Mouse (Mus musculus) heart, embryonic 12.5 days (tissue): ENCODE measurements around the gene Zswim1. TPM values are rescaled to one million over a fixed set of nuclear protein-coding genes. Genes with fewer than 3 reads are reported as not detected.
A peak's percentile ranks its signal among the peaks of the same experiment; 100 is the strongest.

Source experiments
- ATAC-seq: fragments of 200-750 bp; cut with Nextera tagmentation; 2 replicates; pipeline ENCODE4 v1.8.0; 2017; ENCODE audit warnings: moderate TSS enrichment, moderate library complexity; ENCODE audit not compliant: insufficient number of reproducible peaks, low FRiP score
- H3K27ac ChIP-seq: fragments of 300-500 bp; sonication (generic); 2 replicates; pipeline ENCODE4 v1.5.1; 2016; ENCODE audit warnings: mild to moderate bottlenecking, moderate library complexity; ENCODE audit not compliant: poor library complexity, severe bottlenecking
- H3K27me3 ChIP-seq: fragments of 300-500 bp; sonication (generic); replicated peaks from 2 replicates; pipeline ENCODE4 v1.6.1; 2016; ENCODE audit warnings: mild to moderate bottlenecking, moderate library complexity
- H3K36me3 ChIP-seq: fragments of 300-500 bp; sonication (generic); 2 replicates; pipeline ENCODE4 v1.6.1; 2016; ENCODE audit warnings: mild to moderate bottlenecking, moderate library complexity
- H3K4me1 ChIP-seq: fragments of 300-500 bp; sonication (generic); replicated peaks from 2 replicates; pipeline ENCODE4 v1.6.1; 2016; ENCODE audit warnings: mild to moderate bottlenecking
- H3K4me2 ChIP-seq: fragments of 300-500 bp; sonication (generic); 2 replicates; pipeline ENCODE4 v1.6.1; 2016; ENCODE audit warnings: mild to moderate bottlenecking, moderate library complexity
- H3K4me3 ChIP-seq: fragments of 300-500 bp; sonication (generic); 2 replicates; pipeline ENCODE4 v1.5.1; 2016; ENCODE audit warnings: mild to moderate bottlenecking
- H3K9ac ChIP-seq: fragments of 300-500 bp; sonication (generic); 2 replicates; pipeline ENCODE4 v1.6.1; 2016; ENCODE audit warnings: mild to moderate bottlenecking, moderate library complexity
- H3K9me3 ChIP-seq: fragments of 300-500 bp; sonication (generic); replicated peaks from 2 replicates; pipeline ENCODE4 v1.6.1; 2016; ENCODE audit warnings: mild to moderate bottlenecking, moderate library complexity
- WGBS: fragments of 180-500 bp; shearing (Covaris S2); methylation state at CpG from one replicate; pipeline ENCODE4 v1.1.7; 2016; 5-methylcytosine and 5-hydroxymethylcytosine counted together
- polyA plus RNA-seq: library from polyadenylated mRNA; unstranded; fragments of >200 nt; fragmentation: Nextera tagmentation; extraction: Ambion mirVana; gene quantifications from 2 replicates; pipeline ENCODE4 v1.2.1, GENCODE M21; 2016

The Zswim1 gene
- polyA plus RNA-seq, 1 experiment from 2014 or later: 9.8 TPM

DNA sequence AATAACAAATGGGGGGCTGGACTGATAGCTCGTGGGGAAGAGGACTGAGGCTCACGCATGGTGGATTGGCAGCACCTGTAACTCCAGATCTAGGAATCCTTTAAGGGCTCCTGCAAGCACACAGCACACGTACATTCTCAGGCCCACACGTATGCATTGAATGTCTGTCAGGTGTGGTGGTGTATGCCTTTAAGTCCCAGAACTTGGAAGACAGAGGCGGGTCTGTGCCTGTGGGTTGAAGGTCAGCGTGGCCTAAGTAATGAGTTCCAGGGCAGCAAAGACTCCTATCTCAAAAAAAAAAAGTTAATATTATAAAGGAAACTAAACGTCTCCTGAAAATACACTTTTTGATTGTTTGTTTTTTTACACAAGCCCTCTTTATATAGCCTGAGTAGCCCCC, 15.9 kb upstream of the Zswim1 start:
- H3K4me3 ChIP-seq: no peak overlapping the region
- H3K27me3 ChIP-seq: no peaks in the 10 kb centered on the region
- H3K4me1 ChIP-seq: peaks cover 21% of the 10 kb centered on the region
- no peak for ATAC-seq
- H3K9ac ChIP-seq: no peak overlapping the region
- H3K4me2 ChIP-seq: 0 out of 2 replicates have a peak overlapping the region, but pooled peaks have one; percentile 1
- no peaks in the 10 kb centered on the region for H3K9me3 ChIP-seq
- H3K36me3 ChIP-seq: peaks cover 23% of the 10 kb centered on the region
- H3K27ac ChIP-seq: no peak overlapping the region
- 72% methylated on average over 7 of the region's 7 CpGs for WGBS

GRCm38 (mm10) chr2:164813557-164813956, 8.9 kb upstream of the Zswim1 start:
- WGBS: 60% methylated on average over 2 of the region's 2 CpGs
- no peak overlapping the region for H3K4me2 ChIP-seq
- no peak overlapping the region for H3K9ac ChIP-seq
- H3K4me1 ChIP-seq: peaks cover 20% of the 10 kb centered on the region
- H3K9me3 ChIP-seq: no peaks in the 10 kb centered on the region
- no peak overlapping the region for H3K4me3 ChIP-seq
- H3K36me3 ChIP-seq: peaks cover 18% of the 10 kb centered on the region
- ATAC-seq: no peak
- H3K27ac ChIP-seq: no peak overlapping the region
- H3K27me3 ChIP-seq: no peaks in the 10 kb centered on the region

GRCm38 (mm10) chr2:164815348-164815747, 7.1 kb upstream of the Zswim1 start:
- H3K27ac ChIP-seq: no peak overlapping the region

GRCm38 (mm10) chr2:164815821-164816220, 6.7 kb upstream of the Zswim1 start:
- Histone ChIP-seq H3K9me3 (no peaks in the 10 kb centered on the region), H3K4me1 (peaks cover 20% of the 10 kb centered on the region), H3K27me3 (no peaks in the 10 kb centered on the region), H3K4me3 (no peak overlapping the region), H3K4me2 (no peak overlapping the region), H3K9ac (no peak overlapping the region), H3K27ac (no peak overlapping the region), H3K36me3 (peaks cover 18% of the 10 kb centered on the region)
- WGBS: 75% methylated on average over 8 of the region's 8 CpGs
- no peak for ATAC-seq

More at GRCm38 (mm10) chr2:164815348-164815747, 7.1 kb upstream of the Zswim1 start:
- 77% methylated on average over 5 of the region's 5 CpGs for WGBS
- Histone ChIP-seq H3K4me3 (no peak overlapping the region), H3K9me3 (no peaks in the 10 kb centered on the region), H3K36me3 (peaks cover 14% of the 10 kb centered on the region), H3K9ac (no peak overlapping the region), H3K27me3 (no peaks in the 10 kb centered on the region), H3K4me1 (peaks cover 20% of the 10 kb centered on the region), H3K4me2 (no peak overlapping the region)
- ATAC-seq: no peak

DNA sequence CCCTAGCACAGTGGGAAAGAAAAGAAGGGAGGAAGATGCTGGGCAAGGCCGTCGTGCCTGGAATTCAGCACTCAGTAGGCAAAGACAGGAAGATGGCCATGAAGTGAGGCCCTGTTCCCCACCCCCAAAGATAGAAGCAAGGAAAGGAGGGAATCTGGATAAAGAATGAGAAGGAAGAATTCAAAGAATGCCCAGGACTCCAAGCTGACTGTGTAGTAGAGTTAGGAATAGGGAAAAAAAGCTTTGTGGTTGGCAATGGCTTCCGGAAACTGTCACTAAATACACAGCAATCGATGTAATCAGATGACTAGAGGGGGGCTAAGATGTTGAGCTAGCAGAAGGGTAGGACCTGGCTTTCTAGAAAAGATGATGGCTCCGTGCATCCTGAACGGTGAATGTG, 5.3 kb upstream of the Zswim1 start:
- no peak overlapping the region for H3K9ac ChIP-seq
- no peak overlapping the region for H3K4me3 ChIP-seq
- H3K27me3 ChIP-seq: no peaks in the 10 kb centered on the region
- ATAC-seq: no peak
- H3K9me3 ChIP-seq: no peaks in the 10 kb centered on the region
- peaks cover 29% of the 10 kb centered on the region for H3K36me3 ChIP-seq
- 51% methylated on average over 6 of the region's 6 CpGs for WGBS
- H3K27ac ChIP-seq: peak overlapping the region; percentile 22
- no peak overlapping the region for H3K4me2 ChIP-seq
- H3K4me1 ChIP-seq: peaks cover 20% of the 10 kb centered on the region

DNA sequence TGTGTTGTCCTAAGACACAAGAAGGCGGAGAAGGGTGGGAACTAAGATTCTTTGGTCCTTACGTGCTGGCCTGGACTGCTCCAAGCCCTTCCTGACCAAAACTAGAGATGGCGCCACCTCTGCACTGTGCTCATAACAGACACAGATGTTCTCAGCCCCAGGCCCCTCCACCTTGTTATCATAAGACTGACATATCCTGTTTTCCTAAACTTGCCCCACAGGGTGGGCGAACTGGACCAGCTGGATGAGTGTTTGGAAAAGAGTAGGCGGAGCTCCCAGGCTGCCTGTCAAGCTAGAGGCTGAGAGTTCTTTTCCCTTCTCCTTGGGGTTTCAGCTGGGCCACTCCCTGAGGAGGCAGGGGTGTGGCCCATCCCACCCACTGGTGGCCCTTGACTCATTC, 4.8 kb upstream of the Zswim1 start:
- peaks cover 27% of the 10 kb centered on the region for H3K36me3 ChIP-seq
- ATAC-seq: 0 out of 2 replicates have a peak, but pooled peaks have one; percentile 31
- 60% methylated on average over 5 of the region's 5 CpGs for WGBS
- no peaks in the 10 kb centered on the region for H3K27me3 ChIP-seq
- peaks cover 20% of the 10 kb centered on the region for H3K4me1 ChIP-seq
- H3K27ac ChIP-seq: peak overlapping the region; percentile 22; the same call in 1 of the 2 replicates
- H3K9me3 ChIP-seq: no peaks in the 10 kb centered on the region
- H3K9ac ChIP-seq: no peak overlapping the region
- H3K4me2 ChIP-seq: no peak overlapping the region
- H3K4me3 ChIP-seq: no peak overlapping the region

GRCm38 (mm10) chr2:164821060-164821459, 1.4 kb upstream of the Zswim1 start:
- Histone ChIP-seq H3K4me1 (peaks cover 20% of the 10 kb centered on the region), H3K9me3 (no peaks in the 10 kb centered on the region), H3K27me3 (no peaks in the 10 kb centered on the region), H3K36me3 (peaks cover 35% of the 10 kb centered on the region), H3K9ac (no peak overlapping the region), H3K4me2 (no peak overlapping the region), H3K4me3 (no peak overlapping the region), H3K27ac (no peak overlapping the region)
- no peak for ATAC-seq
- 84% methylated on average over 6 of the region's 6 CpGs for WGBS

DNA sequence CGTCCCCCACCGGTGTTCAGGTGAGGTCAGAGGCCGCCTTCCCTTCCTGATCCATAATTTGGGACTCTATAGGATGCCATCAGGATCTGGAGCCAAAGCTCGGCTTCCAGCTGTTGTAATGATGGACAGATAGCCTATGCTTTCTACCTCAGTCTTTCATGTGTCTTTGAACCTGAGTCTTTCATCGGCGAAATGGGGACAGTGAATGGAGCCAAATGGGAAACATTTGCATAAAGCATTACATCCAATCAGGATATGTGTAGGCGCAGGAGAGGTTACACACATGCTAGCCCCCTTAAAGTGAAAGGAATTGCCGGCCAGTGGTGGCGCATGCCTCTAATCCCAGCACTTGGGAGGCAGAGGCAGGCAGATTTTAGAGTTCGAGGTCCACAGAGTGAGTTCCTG, 697 bp downstream of the Zswim1 start:
- peak; percentile 74 for ATAC-seq
- 2% methylated on average over 10 of the region's 10 CpGs for WGBS
- H3K36me3 ChIP-seq: peaks cover 56% of the 10 kb centered on the region
- H3K9ac ChIP-seq: peak overlapping the region; percentile 83
- peak overlapping the region; percentile 73 for H3K4me2 ChIP-seq
- H3K4me1 ChIP-seq: peaks cover 6% of the 10 kb centered on the region
- no peaks in the 10 kb centered on the region for H3K27me3 ChIP-seq
- peak overlapping the region; percentile 79 for H3K4me3 ChIP-seq
- H3K9me3 ChIP-seq: no peaks in the 10 kb centered on the region
- peak overlapping the region; percentile 67 for H3K27ac ChIP-seq

DNA sequence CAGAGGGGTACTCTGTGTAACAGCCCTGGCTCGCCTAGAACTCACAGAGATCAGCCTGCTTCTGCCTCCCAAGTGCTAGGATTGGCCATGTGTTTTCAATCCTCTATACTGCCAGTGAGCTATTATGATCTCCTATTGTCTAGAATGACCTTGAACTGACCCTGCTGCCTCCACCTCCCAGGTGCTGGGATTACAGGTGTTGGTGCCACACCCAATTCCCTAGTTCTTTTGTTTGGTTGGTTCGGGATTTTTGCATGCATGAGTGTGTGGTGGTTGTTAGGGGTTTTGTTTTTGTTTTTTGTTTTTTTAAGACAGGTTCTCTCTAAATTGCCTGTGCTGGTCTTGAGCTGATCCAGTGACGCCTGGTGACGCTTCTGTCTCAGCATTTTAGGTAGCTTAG, 1.5 kb downstream of the Zswim1 start:
- no peak for ATAC-seq
- Histone ChIP-seq H3K27ac (no peak overlapping the region), H3K4me2 (peak overlapping the region; percentile 5; the same call in 1 of the 2 replicates), H3K9ac (no peak overlapping the region), H3K36me3 (peaks cover 64% of the 10 kb centered on the region), H3K9me3 (no peaks in the 10 kb centered on the region), H3K4me1 (peaks cover 6% of the 10 kb centered on the region), H3K4me3 (no peak overlapping the region), H3K27me3 (no peaks in the 10 kb centered on the region)
- WGBS: 90% methylated on average over 4 of the region's 4 CpGs

DNA sequence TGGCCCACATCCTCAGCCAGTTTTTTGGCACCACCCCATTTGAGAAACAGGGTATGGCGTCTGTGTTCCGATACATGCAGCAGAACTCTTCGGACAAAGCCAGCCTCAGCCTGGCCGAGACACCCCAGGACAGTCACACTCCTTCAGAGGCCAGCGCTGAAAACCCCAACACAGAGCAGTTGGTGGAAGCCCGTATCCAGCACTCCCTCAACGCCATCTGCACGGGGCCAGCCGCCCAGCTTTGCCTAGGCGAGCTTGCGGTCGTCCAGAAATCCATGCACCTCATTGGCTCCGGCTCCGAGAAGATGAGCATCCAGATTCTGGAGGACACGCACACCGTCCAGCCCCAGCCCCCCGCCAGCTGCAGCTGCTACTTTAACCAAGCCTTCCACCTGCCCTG, 3.0 kb downstream of the Zswim1 start:
- no peak overlapping the region for H3K4me3 ChIP-seq
- no peaks in the 10 kb centered on the region for H3K27me3 ChIP-seq
- ATAC-seq: no peak
- H3K36me3 ChIP-seq: peaks cover 63% of the 10 kb centered on the region
- WGBS: 88% methylated on average over 17 of the region's 17 CpGs
- no peak overlapping the region for H3K4me2 ChIP-seq
- H3K4me1 ChIP-seq: peaks cover 8% of the 10 kb centered on the region
- no peak overlapping the region for H3K27ac ChIP-seq
- H3K9ac ChIP-seq: no peak overlapping the region
- no peaks in the 10 kb centered on the region for H3K9me3 ChIP-seq

DNA sequence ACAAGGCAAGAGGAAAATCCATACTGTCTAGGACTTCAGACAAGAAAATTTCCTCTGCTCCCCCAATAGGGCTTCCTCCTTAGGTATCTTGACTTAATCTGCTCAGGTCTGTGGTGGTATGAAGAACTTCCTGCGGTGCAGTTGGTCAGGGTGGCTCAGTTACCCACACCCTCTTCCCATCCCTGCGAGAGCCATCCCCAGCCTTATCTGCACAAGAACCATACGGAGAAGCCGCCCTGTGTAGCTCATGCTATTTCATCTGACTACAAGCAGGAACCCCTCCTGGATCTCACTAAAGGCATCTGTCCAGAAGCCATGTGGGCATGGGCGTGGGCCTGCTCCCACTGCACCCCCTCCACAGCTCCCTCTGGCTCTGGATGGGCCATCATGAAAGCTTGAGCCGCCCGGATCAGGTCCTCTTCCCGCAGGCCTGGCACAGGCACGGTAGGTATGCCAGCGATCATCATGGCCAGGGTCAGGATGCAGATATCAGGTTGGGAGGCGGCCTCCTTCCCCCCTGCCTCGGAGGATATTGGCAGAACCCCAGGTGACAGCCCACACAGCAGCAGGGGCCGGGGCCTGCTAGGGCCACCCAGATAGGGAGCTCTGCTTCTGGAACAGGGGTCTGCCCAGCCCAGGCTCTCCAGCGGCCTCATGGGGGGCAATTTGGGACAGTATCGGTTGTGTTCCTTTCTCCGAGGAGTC, 4.8 kb downstream of the Zswim1 start:
- H3K36me3 ChIP-seq: peaks cover 49% of the 10 kb centered on the region
- H3K9ac ChIP-seq: no peak overlapping the region
- H3K4me3 ChIP-seq: no peak overlapping the region
- no peak overlapping the region for H3K27ac ChIP-seq
- no peak for ATAC-seq
- peaks cover 19% of the 10 kb centered on the region for H3K4me1 ChIP-seq
- WGBS: 85% methylated on average over 16 of the region's 16 CpGs
- no peaks in the 10 kb centered on the region for H3K9me3 ChIP-seq
- no peak overlapping the region for H3K4me2 ChIP-seq
- no peaks in the 10 kb centered on the region for H3K27me3 ChIP-seq

DNA sequence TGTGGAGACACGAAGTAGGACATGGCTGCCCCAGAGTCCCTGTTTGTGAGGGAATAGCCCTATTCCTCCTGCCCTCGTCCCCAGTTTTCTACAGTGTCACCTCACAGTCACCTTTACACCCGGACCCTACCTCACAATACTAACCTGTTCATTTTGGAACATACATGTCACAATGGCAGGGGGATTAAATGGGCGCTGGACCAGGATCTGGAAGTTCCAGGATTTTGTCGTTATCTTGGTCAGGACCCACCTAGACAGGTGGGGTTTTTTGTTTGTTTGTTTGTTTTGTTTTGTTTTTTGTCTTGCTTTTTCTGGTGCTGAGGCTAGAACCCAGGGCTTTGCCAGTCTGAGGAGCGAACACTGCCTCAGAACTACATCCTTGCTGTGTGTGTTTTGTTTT, 6.0 kb downstream of the Zswim1 start, which contains the start of gene Spata25:
Gene Spata25, minus strand, starts transcription at position 101 of the 400 bp plus-strand sequence.
- H3K9ac ChIP-seq: no peak within 1 kb of the TSS
- WGBS: 82% methylated on average over 6 of the region's 6 CpGs
- H3K27me3 ChIP-seq: no peaks in the 10 kb centered on the region
- H3K4me2 ChIP-seq: no peak within 1 kb of the TSS
- peaks cover 49% of the 10 kb centered on the region for H3K36me3 ChIP-seq
- no peaks in the 10 kb centered on the region for H3K9me3 ChIP-seq
- no peak within 1 kb of the TSS for H3K27ac ChIP-seq
- peaks cover 22% of the 10 kb centered on the region for H3K4me1 ChIP-seq
- no peak within 1 kb of the TSS for H3K4me3 ChIP-seq
- no peak for ATAC-seq
